Mouse (Mus musculus) embryonic facial prominence, embryonic 11.5 days (tissue): Measurements from ENCODE around the gene Gjd2. TPM values are rescaled to one million over a fixed set of nuclear protein-coding genes. Genes with fewer than 3 reads are reported as not detected.

Experiments used
- ATAC-seq: fragments of 200-750 bp; cut with Nextera tagmentation; replicated peaks from 2 replicates; pipeline ENCODE4 v1.8.0; 2017; ENCODE audit warnings: low read depth; ENCODE audit not compliant: insufficient number of reproducible peaks, low FRiP score, low TSS enrichment
- DNase-seq: peaks from one replicate; pipeline ENCODE4 v3.0.0-alpha.2; 2015; ENCODE audit warnings: low spot score
- H3K27ac ChIP-seq: fragments of 300-500 bp; sonication (generic); replicated peaks from 2 replicates; pipeline ENCODE4 v1.5.1; 2014; ENCODE audit warnings: mild to moderate bottlenecking, low read depth, low read length, control low read depth
- H3K27me3 ChIP-seq: fragments of 300-500 bp; sonication (generic); 2 replicates; pipeline ENCODE4 v1.6.1; 2014; ENCODE audit warnings: mild to moderate bottlenecking, low read length, moderate library complexity, mixed read lengths; ENCODE audit not compliant: control insufficient read depth, insufficient read depth
- H3K36me3 ChIP-seq: fragments of 300-500 bp; sonication (generic); replicated peaks from 2 replicates; pipeline ENCODE4 v1.6.1; 2014; ENCODE audit warnings: low read depth, mild to moderate bottlenecking, low read length, moderate library complexity, mixed read lengths; ENCODE audit not compliant: control insufficient read depth, insufficient read depth
- H3K4me1 ChIP-seq: fragments of 300-500 bp; sonication (generic); 2 replicates; pipeline ENCODE4 v1.6.1; 2014; ENCODE audit warnings: low read length, mixed read lengths; ENCODE audit not compliant: control insufficient read depth, insufficient read depth
- H3K4me2 ChIP-seq: fragments of 300-500 bp; sonication (generic); 2 replicates; pipeline ENCODE4 v1.6.1; 2014; ENCODE audit warnings: low read depth, mild to moderate bottlenecking, control low read depth, low read length, moderate library complexity
- H3K4me3 ChIP-seq: fragments of 300-500 bp; sonication (generic); 2 replicates; pipeline ENCODE4 v1.5.1; 2014; ENCODE audit warnings: low read depth, low read length, control low read depth
- H3K9ac ChIP-seq: fragments of 300-500 bp; sonication (generic); replicated peaks from 2 replicates; pipeline ENCODE4 v1.6.1; 2014; ENCODE audit warnings: mild to moderate bottlenecking, control low read depth, low read length
- H3K9me3 ChIP-seq: fragments of 300-500 bp; sonication (generic); replicated peaks from 2 replicates; pipeline ENCODE4 v1.6.1; 2016; ENCODE audit warnings: mild to moderate bottlenecking, low read length, inconsistent platforms, mixed read lengths; ENCODE audit not compliant: control insufficient read depth
- WGBS: fragments of 180-500 bp; shearing (Covaris S2); extraction: QIAGEN DNeasy Blood & Tissue Kit; methylation state at CpG from one replicate; pipeline ENCODE4 v1.1.7; 2014; 5-methylcytosine and 5-hydroxymethylcytosine counted together
- polyA plus RNA-seq: library from polyadenylated mRNA; unstranded; fragments of >200 nt; fragmentation: Nextera tagmentation; extraction: Ambion mirVana; gene quantifications from 2 replicates; pipeline ENCODE4 v1.2.1, GENCODE M21; 2014

Gjd2 gene
- polyA plus RNA-seq, result 0.10 and 0.17 TPM in 2 replicates

- H3K36me3 ChIP-seq, result no peaks in the 10 kb centered on the region
- peaks cover 24% of the 10 kb centered on the region for H3K27me3 ChIP-seq
- H3K9ac ChIP-seq, result no peak within 1 kb of the TSS
- 1% methylated on average over 60 of the region's 60 CpGs for WGBS
- peak; percentile 63; the same call in 1 of the 2 replicates for ATAC-seq
- peaks cover 6% of the 10 kb centered on the region; the same call in 1 of the 2 replicates for H3K4me1 ChIP-seq
- DNase-seq, result peak; percentile 33
- peak within 1 kb of the TSS; percentile 39 for H3K4me3 ChIP-seq
- no peaks in the 10 kb centered on the region for H3K9me3 ChIP-seq
- H3K27ac ChIP-seq, result no peak within 1 kb of the TSS
- peak within 1 kb of the TSS; percentile 84 for H3K4me2 ChIP-seq
Observed at GRCm38 (mm10) chr2:114013295-114013771, at the start of gene Gjd2. TSS of gene Gjd2 (minus strand) at chr2:114013619.

- no peaks in the 10 kb centered on the region for H3K27me3 ChIP-seq
- no peak overlapping the region for H3K4me2 ChIP-seq
- no peak overlapping the region for H3K27ac ChIP-seq
- 48% methylated on average over 6 of the region's 6 CpGs for WGBS
- no peak for ATAC-seq
- no peak overlapping the region for H3K4me3 ChIP-seq
- H3K9ac ChIP-seq, result no peak overlapping the region
- no peak for DNase-seq
- H3K36me3 ChIP-seq, result no peaks in the 10 kb centered on the region
- no peaks in the 10 kb centered on the region for H3K9me3 ChIP-seq
- no peaks in the 10 kb centered on the region for H3K4me1 ChIP-seq
Observed at GRCm38 (mm10) chr2:114060071-114060591, 46.7 kb upstream of the Gjd2 start.

- 58% methylated on average over 1 of the region's 1 CpGs for WGBS
Observed at GRCm38 (mm10) chr2:114059608-114060007, 46.2 kb upstream of the Gjd2 start.

GRCm38 (mm10) chr2:114058226-114058796 lies 44.9 kb upstream of the Gjd2 start:
- no peaks in the 10 kb centered on the region for H3K9me3 ChIP-seq
- no peak overlapping the region for H3K4me2 ChIP-seq
- ATAC-seq, result no peak
- no peak overlapping the region for H3K9ac ChIP-seq
- no peak overlapping the region for H3K4me3 ChIP-seq
- no peaks in the 10 kb centered on the region for H3K4me1 ChIP-seq
- no peak overlapping the region for H3K27ac ChIP-seq
- H3K27me3 ChIP-seq, result no peaks in the 10 kb centered on the region
- 92% methylated on average over 10 of the region's 10 CpGs for WGBS
- no peak for DNase-seq
- no peaks in the 10 kb centered on the region for H3K36me3 ChIP-seq

More at GRCm38 (mm10) chr2:114059608-114060007, 46.2 kb upstream of the Gjd2 start:
- Histone ChIP-seq H3K4me1 (no peaks in the 10 kb centered on the region), H3K4me2 (no peak overlapping the region), H3K27me3 (no peaks in the 10 kb centered on the region), H3K9ac (no peak overlapping the region), H3K36me3 (no peaks in the 10 kb centered on the region), H3K4me3 (no peak overlapping the region), H3K9me3 (no peaks in the 10 kb centered on the region), H3K27ac (no peak overlapping the region)
- ATAC-seq, result no peak
- no peak for DNase-seq

GRCm38 (mm10) chr2:114057303-114057853 lies 44.0 kb upstream of the Gjd2 start:
- Histone ChIP-seq H3K4me3 (no peak overlapping the region), H3K36me3 (no peaks in the 10 kb centered on the region), H3K9me3 (no peaks in the 10 kb centered on the region), H3K27me3 (no peaks in the 10 kb centered on the region), H3K9ac (no peak overlapping the region), H3K27ac (no peak overlapping the region), H3K4me2 (no peak overlapping the region), H3K4me1 (no peaks in the 10 kb centered on the region)
- no peak for DNase-seq
- ATAC-seq, result no peak; the same call in 1 of the 2 replicates
- WGBS, result 18% methylated on average over 10 of the region's 10 CpGs

GRCm38 (mm10) chr2:114054129-114054528 lies 40.7 kb upstream of the Gjd2 start:
- no peaks in the 10 kb centered on the region for H3K36me3 ChIP-seq
- no peaks in the 10 kb centered on the region for H3K27me3 ChIP-seq
- no peak overlapping the region for H3K4me2 ChIP-seq
- no peak for ATAC-seq
- H3K27ac ChIP-seq, result no peak overlapping the region
- H3K9ac ChIP-seq, result no peak overlapping the region
- H3K4me3 ChIP-seq, result no peak overlapping the region
- 84% methylated on average over 4 of the region's 4 CpGs for WGBS
- no peak for DNase-seq
- no peaks in the 10 kb centered on the region for H3K4me1 ChIP-seq
- H3K9me3 ChIP-seq, result no peaks in the 10 kb centered on the region

- 48% methylated on average over 14 of the region's 14 CpGs for WGBS
- Histone ChIP-seq H3K9ac (no peak within 1 kb of the TSS), H3K9me3 (no peaks in the 10 kb centered on the region), H3K36me3 (no peaks in the 10 kb centered on the region), H3K4me3 (no peak within 1 kb of the TSS), H3K4me1 (no peaks in the 10 kb centered on the region), H3K4me2 (no peak within 1 kb of the TSS), H3K27ac (no peak within 1 kb of the TSS), H3K27me3 (no peaks in the 10 kb centered on the region)
- ATAC-seq (peak; percentile 47; the same call in 1 of the 2 replicates), DNase-seq (no peak)
Observed at GRCm38 (mm10) chr2:114052696-114053598, 39.5 kb upstream of the Gjd2 start, which contains the start of gene Actc1. TSS of gene Actc1 (minus strand) at chr2:114053548.
